Mouse (Mus musculus) G1E (cell line): ENCODE measurements around the gene Rab7b.

Experiments
- CTCF ChIP-seq: IDR thresholded peaks from 2 replicates; pipeline ENCODE4 v1.5.1; 2012; ENCODE audit warnings: low read depth, low read length, inconsistent platforms, mixed read lengths
- GATA2 ChIP-seq: IDR thresholded peaks from 2 replicates; pipeline ENCODE4 v1.6.1; 2012; ENCODE audit warnings: low read depth, low read length, inconsistent platforms, borderline replicate concordance

- TF ChIP-seq CTCF (no peak), GATA2 (no peak)
Observed at GRCm38 (mm10) chr1:131703482-131703881, 15.0 kb downstream of the Rab7b start.
